Mouse (Mus musculus): ENCODE measurements at regions not wholly inside any gene's neighbourhood (a gene's known extent, or its start where the extent isn't known, plus 50 kb on each side); places are given as distances from the start of the nearest gene placed in this dataset.

DNA sequence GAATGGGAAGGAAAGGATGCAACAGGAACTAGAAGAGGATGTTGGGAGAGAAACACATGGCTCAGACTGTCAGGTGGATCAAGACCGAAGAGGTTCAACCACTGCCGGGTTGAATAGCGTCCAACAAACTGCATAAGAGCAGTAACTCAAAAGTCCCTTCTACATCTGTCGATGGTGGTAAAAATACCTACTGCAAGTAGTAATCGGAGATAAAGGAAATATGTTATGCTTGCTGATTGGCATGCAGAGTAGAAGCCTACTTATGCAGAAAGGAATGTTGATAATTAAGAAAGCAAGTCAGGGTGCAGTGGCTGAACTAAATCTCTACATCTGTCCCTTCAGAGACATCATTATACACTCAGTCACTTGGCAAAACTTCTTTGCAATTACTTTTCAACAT lies 330.9 kb upstream of the Actbl2 start:
- TF ChIP-seq CTCF (IDR thresholded peaks at IDR 0.05; ENCODE audit: low read depth, low read length) (no peak), GATA1 (IDR thresholded peaks at IDR 0.05; ENCODE audit: borderline replicate concordance, low read length) (no peak), GATA2 (IDR thresholded peaks at IDR 0.05; ENCODE audit: borderline replicate concordance, low read depth, low read length) (no peak), TAL1 (conservative IDR thresholded peaks at IDR 0.05; ENCODE audit: low read depth, low read length) (no peak)

Data from G1E (cell line).